Mouse (Mus musculus): ENCODE measurements at regions not wholly inside any gene's neighbourhood (a gene's known extent, or its start where the extent isn't known, plus 50 kb on each side); places are given as distances from the start of the nearest gene placed in this dataset.

GRCm38 (mm10) chr10:111670666-111671065, 164.6 kb downstream of the Phlda1 start:
- ATAC-seq (replicated peaks in 1 of 2; ENCODE audit: insufficient read depth in 1 of 2, low FRiP score in 2 of 2, low TSS enrichment in 1 of 2, low read depth in 1 of 2, poor library complexity in 2 of 2, severe bottlenecking in 2 of 2), result no peak

GRCm38 (mm10) chr10:111672454-111673316, 166.6 kb downstream of the Phlda1 start:
- peak; percentile 29 to 33; a peak in 2 of 4 replicates for ATAC-seq (replicated peaks in 1 of 2; ENCODE audit: insufficient read depth in 1 of 2, low FRiP score in 2 of 2, low TSS enrichment in 1 of 2, low read depth in 1 of 2, poor library complexity in 2 of 2, severe bottlenecking in 2 of 2)

GRCm38 (mm10) chr10:111673317-111673610, 167.2 kb downstream of the Phlda1 start:
- no peak for ATAC-seq (replicated peaks in 1 of 2; ENCODE audit: insufficient read depth in 1 of 2, low FRiP score in 2 of 2, low TSS enrichment in 1 of 2, low read depth in 1 of 2, poor library complexity in 2 of 2, severe bottlenecking in 2 of 2)

- ATAC-seq (replicated peaks in 1 of 2; ENCODE audit: insufficient read depth in 1 of 2, low FRiP score in 2 of 2, low TSS enrichment in 1 of 2, low read depth in 1 of 2, poor library complexity in 2 of 2, severe bottlenecking in 2 of 2), result no peak
These were observed 170.2 kb downstream of the Phlda1 start for GRCm38 (mm10) chr10:111676255-111676654.

GRCm38 (mm10) chr10:111680919-111681318, 174.8 kb downstream of the Phlda1 start:
- no peak for ATAC-seq (replicated peaks in 1 of 2; ENCODE audit: insufficient read depth in 1 of 2, low FRiP score in 2 of 2, low TSS enrichment in 1 of 2, low read depth in 1 of 2, poor library complexity in 2 of 2, severe bottlenecking in 2 of 2)

- no peak for ATAC-seq (replicated peaks in 1 of 2; ENCODE audit: insufficient read depth in 1 of 2, low FRiP score in 2 of 2, low TSS enrichment in 1 of 2, low read depth in 1 of 2, poor library complexity in 2 of 2, severe bottlenecking in 2 of 2)
These were observed 178.6 kb downstream of the Phlda1 start for GRCm38 (mm10) chr10:111684409-111685346.

- no peak for ATAC-seq (replicated peaks in 1 of 2; ENCODE audit: insufficient read depth in 1 of 2, low FRiP score in 2 of 2, low TSS enrichment in 1 of 2, low read depth in 1 of 2, poor library complexity in 2 of 2, severe bottlenecking in 2 of 2)
These were observed 180.5 kb downstream of the Phlda1 start for GRCm38 (mm10) chr10:111686585-111686984.

GRCm38 (mm10) chr10:111689587-111689986, 183.5 kb downstream of the Phlda1 start:
- no peak for ATAC-seq (replicated peaks in 1 of 2; ENCODE audit: insufficient read depth in 1 of 2, low FRiP score in 2 of 2, low TSS enrichment in 1 of 2, low read depth in 1 of 2, poor library complexity in 2 of 2, severe bottlenecking in 2 of 2)

GRCm38 (mm10) chr10:111693762-111694161, 187.7 kb downstream of the Phlda1 start:
- no peak for ATAC-seq (replicated peaks in 1 of 2; ENCODE audit: insufficient read depth in 1 of 2, low FRiP score in 2 of 2, low TSS enrichment in 1 of 2, low read depth in 1 of 2, poor library complexity in 2 of 2, severe bottlenecking in 2 of 2)

GRCm38 (mm10) chr10:111694227-111695200, 188.4 kb downstream of the Phlda1 start:
- ATAC-seq (replicated peaks in 1 of 2; ENCODE audit: insufficient read depth in 1 of 2, low FRiP score in 2 of 2, low TSS enrichment in 1 of 2, low read depth in 1 of 2, poor library complexity in 2 of 2, severe bottlenecking in 2 of 2), result no peak

GRCm38 (mm10) chr10:111695918-111696760, 190.1 kb downstream of the Phlda1 start:
- no peak for ATAC-seq (replicated peaks in 1 of 2; ENCODE audit: insufficient read depth in 1 of 2, low FRiP score in 2 of 2, low TSS enrichment in 1 of 2, low read depth in 1 of 2, poor library complexity in 2 of 2, severe bottlenecking in 2 of 2)

- ATAC-seq (replicated peaks in 1 of 2; ENCODE audit: insufficient read depth in 1 of 2, low FRiP score in 2 of 2, low TSS enrichment in 1 of 2, low read depth in 1 of 2, poor library complexity in 2 of 2, severe bottlenecking in 2 of 2), result peak in 1 of 2 experiments; percentile 58; a peak in 2 of 4 replicates
These were observed 190.9 kb downstream of the Phlda1 start for GRCm38 (mm10) chr10:111696987-111697386.

- ATAC-seq (replicated peaks in 1 of 2; ENCODE audit: insufficient read depth in 1 of 2, low FRiP score in 2 of 2, low TSS enrichment in 1 of 2, low read depth in 1 of 2, poor library complexity in 2 of 2, severe bottlenecking in 2 of 2), result no peak
These were observed 193.7 kb downstream of the Phlda1 start for GRCm38 (mm10) chr10:111699557-111700508.

GRCm38 (mm10) chr10:111700570-111700969, 194.5 kb downstream of the Phlda1 start:
- ATAC-seq (replicated peaks in 1 of 2; ENCODE audit: insufficient read depth in 1 of 2, low FRiP score in 2 of 2, low TSS enrichment in 1 of 2, low read depth in 1 of 2, poor library complexity in 2 of 2, severe bottlenecking in 2 of 2), result no peak

GRCm38 (mm10) chr10:111701138-111701537, 195.1 kb downstream of the Phlda1 start:
- no peak for ATAC-seq (replicated peaks in 1 of 2; ENCODE audit: insufficient read depth in 1 of 2, low FRiP score in 2 of 2, low TSS enrichment in 1 of 2, low read depth in 1 of 2, poor library complexity in 2 of 2, severe bottlenecking in 2 of 2)
